Mouse (Mus musculus) layer of hippocampus, postnatal 10 days (tissue): ENCODE data around the gene Tlr6. TPM values are rescaled to one million over a fixed set of nuclear protein-coding genes. Genes with fewer than 3 reads are reported as not detected.

Source experiments
- DNase-seq, 2 experiments: peaks; one replicate each; pipeline ENCODE4 v3.0.0; 2021; ENCODE audit warnings: low spot score in 2 of 2
- microRNA-seq, 2 experiments: library from miRNA; unstranded; fragments of <30 nt; microRNA quantifications; one replicate each; pipeline ENCODE4 v1.2.0; 2021
- total RNA-seq, 2 experiments: library from RNA; stranded (reverse); gene quantifications; 2 replicates each; pipeline ENCODE4 v1.2.3; 2021

The Tlr6 gene
- total RNA-seq, 2 experiments from 2014 or later = 1.3 to 1.4 TPM

DNA sequence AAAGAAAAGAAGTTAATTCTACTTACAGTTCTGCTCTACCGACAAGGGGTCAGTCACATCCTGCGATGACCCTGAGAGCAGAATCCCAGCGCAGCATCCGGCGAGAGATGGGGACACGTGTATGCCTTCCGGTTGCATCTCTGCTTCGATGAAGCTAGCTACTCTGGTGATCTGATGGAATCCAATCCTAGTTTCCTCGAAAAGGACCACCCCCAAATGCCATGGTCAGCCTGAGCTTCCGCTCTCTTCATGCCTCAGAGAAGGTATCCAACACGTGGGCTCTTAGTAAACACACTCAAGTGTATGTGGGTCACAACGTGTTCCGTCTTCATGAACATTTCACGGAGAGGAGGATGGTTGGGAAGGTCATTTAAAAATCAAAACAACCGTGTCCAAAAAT lies 27.1 kb downstream of the Tlr6 start:
- no peak for DNase-seq

DNA sequence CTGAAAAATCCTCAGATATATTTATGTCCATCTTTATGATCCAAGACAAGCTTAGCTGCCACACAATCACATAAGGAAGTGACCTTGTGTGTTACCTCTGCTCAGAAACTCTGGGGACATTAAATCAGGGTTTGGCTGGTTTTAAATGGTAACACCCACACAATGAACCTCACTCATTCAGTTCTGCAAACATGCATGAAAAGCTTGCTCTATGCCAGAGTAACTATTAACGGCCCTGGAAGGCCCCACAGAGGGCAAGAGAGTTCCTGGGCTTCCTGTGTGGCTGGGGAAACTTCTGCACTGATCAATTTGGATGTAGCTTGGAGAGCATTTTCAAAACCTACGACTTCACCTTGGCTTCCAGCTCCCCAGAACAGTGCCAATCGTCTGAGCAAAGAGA lies 27.7 kb downstream of the Tlr6 start:
- no peak for DNase-seq

DNA sequence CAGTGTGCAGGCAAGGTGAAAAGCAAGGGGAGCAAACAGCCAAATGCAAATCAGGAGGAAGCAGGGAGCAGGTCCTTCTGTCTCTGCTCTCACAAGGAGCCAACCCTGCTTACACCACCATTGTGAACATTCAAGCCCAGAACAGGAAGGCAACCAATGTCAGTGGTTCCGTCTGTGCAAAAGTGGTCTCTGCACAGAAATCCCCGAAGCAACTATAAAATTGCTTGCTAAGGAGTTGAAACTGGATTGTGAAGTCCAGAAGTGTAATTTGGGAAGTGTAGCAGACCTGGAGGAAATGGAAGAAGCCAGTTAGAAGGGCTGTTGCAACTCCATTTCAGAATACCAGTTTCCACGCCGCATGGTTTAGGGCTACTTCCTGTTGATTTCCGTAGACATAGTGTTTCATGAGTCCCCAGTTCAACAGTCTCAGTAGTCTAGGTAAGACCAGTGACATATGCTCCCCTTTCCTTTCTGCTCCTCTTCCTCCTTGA lies 37.0 kb downstream of the Tlr6 start:
- DNase-seq = no peak

DNA sequence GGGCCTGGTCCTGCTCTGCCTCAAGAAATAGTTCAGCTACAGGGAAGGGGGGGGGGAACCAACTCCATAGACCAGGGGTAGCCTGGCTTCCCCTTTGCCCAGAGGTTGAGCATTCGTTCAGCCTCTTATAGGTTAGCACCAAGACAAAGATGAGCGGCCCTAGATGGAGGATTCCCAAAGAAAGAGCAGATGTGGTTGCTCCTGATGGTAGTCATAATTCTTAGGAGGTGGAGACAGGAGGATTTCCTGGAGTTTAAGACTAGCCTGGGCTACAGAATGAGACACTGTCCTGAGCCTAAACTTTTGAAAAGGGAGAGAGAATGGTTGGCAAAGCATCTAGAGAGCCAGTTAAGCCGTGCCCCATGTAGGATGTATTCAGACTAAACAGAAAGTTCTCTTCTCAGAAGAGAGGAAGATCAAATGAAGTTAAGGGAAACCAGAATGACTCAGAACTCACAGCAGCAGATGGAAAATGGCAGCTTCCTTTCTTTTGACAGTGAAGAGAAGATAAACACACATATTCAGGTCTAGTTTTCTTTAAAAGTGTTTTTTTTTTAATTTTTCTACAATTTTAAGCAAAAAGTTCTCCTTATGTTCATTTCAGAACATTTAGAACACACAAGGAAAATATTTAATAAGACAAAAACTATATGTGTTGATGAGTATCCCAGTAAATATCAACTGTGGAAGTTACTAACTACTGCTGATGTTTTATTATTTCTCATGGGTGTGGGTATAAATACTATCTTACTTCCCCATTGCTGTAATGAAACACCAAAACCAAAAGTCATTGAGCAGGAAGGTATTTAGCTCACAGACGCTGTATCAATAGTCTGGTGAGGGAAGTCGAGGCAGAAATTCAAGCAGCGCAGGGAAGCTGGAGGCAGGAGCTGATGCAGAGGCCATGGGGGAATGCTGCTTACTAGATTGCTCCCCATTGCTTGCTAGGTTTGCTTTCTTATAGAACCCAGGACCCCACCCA lies 41.0 kb downstream of the Tlr6 start:
- no peak for DNase-seq

DNA sequence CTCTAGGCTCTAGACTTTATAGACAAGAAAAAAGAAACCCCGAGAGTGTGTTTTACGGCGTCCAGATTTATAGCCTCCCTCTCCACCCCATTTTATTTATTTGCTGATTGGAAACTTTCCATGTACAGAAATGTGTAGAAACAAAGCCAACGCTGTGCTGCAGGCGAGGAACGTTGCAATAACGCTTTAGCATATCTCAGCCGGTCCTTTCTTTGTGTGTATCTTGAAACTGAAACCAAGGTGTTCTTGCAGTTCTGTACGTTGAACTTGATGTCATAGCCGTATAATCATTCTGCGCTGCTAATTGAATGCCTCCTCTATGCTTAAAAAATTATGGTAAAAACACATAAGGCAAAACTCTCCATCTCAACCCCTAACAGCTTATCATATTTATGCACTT lies 42.2 kb downstream of the Tlr6 start:
- no peak for DNase-seq

DNA sequence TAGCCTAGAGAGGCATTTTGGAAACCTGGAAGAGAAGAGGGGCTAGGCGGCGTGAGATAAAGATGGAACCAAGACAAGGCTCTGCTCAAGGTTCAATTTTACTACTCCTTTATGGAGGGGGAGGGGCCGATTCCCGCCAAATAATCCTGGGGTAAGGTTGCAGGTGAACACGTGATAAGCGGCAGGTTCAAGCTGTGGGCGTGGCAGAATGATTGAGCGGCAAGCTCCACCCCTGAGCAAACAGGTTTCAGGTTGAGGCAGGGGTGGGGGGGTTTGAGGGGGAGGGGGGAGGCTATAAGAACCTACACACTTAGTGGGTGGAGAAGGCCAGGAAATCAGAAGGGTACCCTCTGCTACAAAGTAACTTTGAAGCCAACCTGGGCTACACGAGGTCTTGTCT lies 42.7 kb downstream of the Tlr6 start:
- no peak for DNase-seq

DNA sequence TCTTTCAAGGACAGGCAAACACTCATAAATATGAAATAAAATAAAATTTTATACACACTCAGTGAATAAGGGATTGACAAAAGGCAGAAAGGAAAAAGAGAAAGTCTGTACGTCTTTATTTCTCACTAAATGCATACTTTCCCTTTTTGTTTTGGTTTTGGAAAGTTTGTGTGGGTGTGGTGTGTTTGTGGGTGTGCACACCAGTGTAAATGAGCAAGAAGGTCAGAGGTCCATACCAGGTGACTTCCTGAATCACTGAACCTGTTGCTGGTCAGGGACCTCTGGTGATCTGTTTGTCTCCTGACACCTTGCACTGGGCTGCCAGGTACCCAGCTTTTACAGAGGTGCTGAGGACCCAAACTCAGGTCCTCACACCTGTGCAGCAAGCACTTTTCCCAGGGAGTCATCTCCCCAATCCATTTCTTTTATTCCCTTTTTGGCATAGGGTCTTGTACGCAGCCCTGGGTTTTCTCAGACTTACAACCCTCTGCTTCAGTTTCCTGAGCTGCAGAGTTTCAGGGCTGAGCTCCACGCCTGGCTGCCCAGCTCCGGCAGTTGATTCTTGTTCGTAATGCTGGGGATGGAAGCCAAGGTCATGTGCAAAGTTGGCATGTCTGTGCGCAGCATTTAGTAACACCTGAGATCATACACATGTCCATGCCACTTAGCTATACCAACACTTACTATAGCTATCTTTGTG lies 51.2 kb downstream of the Tlr6 start:
- no peak for DNase-seq

DNA sequence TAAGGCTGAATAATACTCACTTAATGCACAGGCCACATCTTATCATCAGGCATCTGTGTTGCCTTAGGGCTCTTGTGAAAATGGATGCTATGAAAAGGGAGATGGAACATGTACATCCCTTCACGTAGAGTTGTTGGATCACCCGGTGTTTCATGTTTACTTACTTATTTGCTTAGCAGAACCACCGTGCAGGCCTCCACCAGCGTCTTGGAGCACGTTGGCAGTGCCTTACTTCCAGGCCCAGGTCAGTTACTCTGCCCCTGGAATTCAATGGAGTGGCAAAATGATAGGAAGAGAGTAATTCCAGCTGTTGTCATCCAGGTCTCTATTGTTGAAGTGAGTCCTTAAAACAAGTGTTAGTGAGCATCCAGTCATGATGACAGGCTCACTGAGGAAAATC lies 52.0 kb downstream of the Tlr6 start:
- DNase-seq = no peak

DNA sequence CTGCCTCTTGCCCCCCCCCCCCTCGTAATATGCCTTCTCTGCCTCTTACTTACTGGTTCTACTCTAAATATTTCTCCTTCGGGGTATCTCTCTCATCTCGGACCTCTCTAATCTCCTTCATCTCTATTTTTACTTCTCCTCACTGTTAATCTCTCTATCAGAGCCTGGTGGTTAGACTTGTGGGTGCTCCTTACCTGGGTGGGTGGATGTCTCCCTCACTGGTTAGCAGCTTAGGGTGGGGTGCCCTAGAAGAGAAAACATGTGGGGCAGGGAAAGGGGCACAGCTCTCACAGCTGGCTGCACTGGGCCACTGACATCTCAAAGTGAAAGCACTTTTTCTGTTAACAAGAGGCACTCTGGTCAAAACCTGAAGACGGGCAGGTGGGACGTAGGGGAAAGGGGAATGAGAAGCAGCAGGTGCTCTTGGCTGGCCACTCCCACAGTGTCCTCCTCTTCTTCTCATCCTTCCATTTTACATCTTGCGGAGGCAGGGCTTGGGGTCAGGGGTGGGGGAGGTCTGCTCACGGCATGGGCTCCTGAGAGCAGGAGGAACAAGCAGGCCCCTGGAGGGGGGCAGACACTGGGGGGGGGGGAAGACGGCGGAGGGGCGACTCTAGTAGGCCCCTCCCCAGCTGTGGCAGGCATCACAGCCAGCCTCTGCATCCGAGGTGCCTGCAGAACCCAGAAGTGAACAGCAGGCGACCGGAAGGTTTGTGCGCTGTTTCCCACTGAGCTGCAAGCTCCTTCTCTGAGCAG lies 54.2 kb downstream of the Tlr6 start:
- no peak for DNase-seq

Small RNA genes lying within 50 kb of the gene (microRNA-seq; reads per million reads assigned to microRNA genes)
- 74.1 to 93.1 reads per million in 2 experiments for gene Mir574

Other genes with a start within 250 kb of the Tlr6 start
- gene Klf3, start 156.7 kb downstream of the Tlr6 start, total RNA-seq = 10 to 100 TPM; 41.9 to 42.9 TPM
- under 1 TPM; 0.54 to 0.57 TPM for gene Tlr1, start 26.5 kb downstream of the Tlr6 start, total RNA-seq
- gene Fam114a1, start 10.0 kb upstream of the Tlr6 start, total RNA-seq = 1 to 10 TPM; 5.3 to 5.8 TPM
- gene Tmem156, start 132.0 kb upstream of the Tlr6 start, total RNA-seq = under 1 TPM; 0.38 to 0.55 TPM
- gene Klhl5, start 147.4 kb upstream of the Tlr6 start, total RNA-seq = 100 to 1,000 TPM in 1 of 2 experiments, 10 to 100 TPM in 1; 92.8 to 100 TPM
- 10 to 100 TPM; 16.7 to 20.8 TPM for gene Wdr19, start 239.6 kb upstream of the Tlr6 start, total RNA-seq